Mouse (Mus musculus) cerebellum, adult 2 months (tissue): Measurements from ENCODE around the gene Cep128. TPM values are rescaled to one million over a fixed set of nuclear protein-coding genes. Genes with fewer than 3 reads are reported as not detected.

Experiments
- DNase-seq, 2 experiments: peaks; one replicate each; pipeline ENCODE4 v3.0.0; 2021
- H3K27ac ChIP-seq: fragments of 200-500 bp; 2 replicates; pipeline ENCODE4 v1.5.1; 2012; ENCODE audit warnings: low read length, control low read depth, inconsistent platforms; ENCODE audit not compliant: insufficient read depth
- H3K27me3 ChIP-seq: fragments of 200-500 bp; 2 replicates; pipeline ENCODE4 v1.6.1; 2012; ENCODE audit warnings: inconsistent platforms, mild to moderate bottlenecking, low read length, moderate library complexity; ENCODE audit not compliant: control insufficient read depth, insufficient read depth
- H3K4me1 ChIP-seq: fragments of 200-500 bp; 2 replicates; pipeline ENCODE4 v1.6.1; 2011; ENCODE audit warnings: low read length; ENCODE audit not compliant: control insufficient read depth, insufficient read depth
- H3K4me3 ChIP-seq: fragments of 200-500 bp; replicated peaks from 2 replicates; pipeline ENCODE3; 2011; ENCODE audit warnings: mild to moderate bottlenecking, low read depth, low read length, control low read depth; ENCODE audit not compliant: insufficient read depth
- CTCF ChIP-seq: fragments of 200-500 bp; IDR thresholded peaks from 2 replicates; pipeline ENCODE4 v1.5.1; 2011; ENCODE audit warnings: low read depth, mild to moderate bottlenecking, control low read depth, low read length, moderate library complexity, borderline replicate concordance; ENCODE audit not compliant: insufficient read depth
- POLR2A ChIP-seq: fragments of 200-500 bp; IDR thresholded peaks from 2 replicates; pipeline ENCODE4 v1.6.1; 2011; ENCODE audit warnings: low read length, control low read depth, borderline replicate concordance; ENCODE audit not compliant: insufficient read depth
- WGBS: fragments of 180-500 bp; shearing (Covaris S2); methylation state at CpG from one replicate; pipeline ENCODE4 v1.1.7; 2018; 5-methylcytosine and 5-hydroxymethylcytosine counted together
- polyA plus RNA-seq: library from polyadenylated mRNA; depleted of rRNA; stranded (reverse); fragments of >200 nt; gene quantifications from 2 replicates; pipeline ENCODE4 v1.2.3, GENCODE M21; 2012

Cep128 gene
- polyA plus RNA-seq, 1 experiment: 2.5 TPM

- Histone ChIP-seq H3K4me1 (no peaks in the 10 kb centered on the region), H3K27ac (no peak overlapping the region), H3K4me3 (no peak overlapping the region), H3K27me3 (no peaks in the 10 kb centered on the region)
- no peak for DNase-seq
- 88% methylated on average over 1 of the region's 1 CpGs for WGBS
- TF ChIP-seq CTCF (no peak), POLR2A (no peak)
Measured at GRCm38 (mm10) chr12:91202496-91202895, 181.7 kb downstream of the Cep128 start.

- Histone ChIP-seq H3K27me3 (no peaks in the 10 kb centered on the region; the same call in 1 of the 2 replicates), H3K4me1 (no peaks in the 10 kb centered on the region), H3K4me3 (no peak overlapping the region), H3K27ac (no peak overlapping the region)
- TF ChIP-seq POLR2A (no peak), CTCF (no peak)
- 45% methylated on average over 4 of the region's 4 CpGs for WGBS
- DNase-seq: no peak
Measured at GRCm38 (mm10) chr12:91189111-91189510, 195.1 kb downstream of the Cep128 start.

GRCm38 (mm10) chr12:91185564-91185963 lies 198.6 kb downstream of the Cep128 start:
- Histone ChIP-seq H3K27ac (no peak overlapping the region), H3K4me3 (no peak overlapping the region), H3K4me1 (no peaks in the 10 kb centered on the region), H3K27me3 (no peaks in the 10 kb centered on the region)
- TF ChIP-seq POLR2A (no peak), CTCF (no peak)
- 76% methylated on average over 5 of the region's 5 CpGs for WGBS
- DNase-seq: no peak

GRCm38 (mm10) chr12:91184616-91185015 lies 199.6 kb downstream of the Cep128 start:
- no peak for DNase-seq
- H3K4me3 ChIP-seq: no peak overlapping the region
- no peak for TF ChIP-seq POLR2A
- TF ChIP-seq CTCF: no peak
- WGBS: 97% methylated on average over 1 of the region's 1 CpGs
- H3K27me3 ChIP-seq: no peaks in the 10 kb centered on the region
- no peaks in the 10 kb centered on the region for H3K4me1 ChIP-seq
- H3K27ac ChIP-seq: no peak overlapping the region

- 80% methylated on average over 2 of the region's 2 CpGs for WGBS
- no peak overlapping the region for H3K4me3 ChIP-seq
- no peak for DNase-seq
- no peak for TF ChIP-seq CTCF
- TF ChIP-seq POLR2A: no peak
- H3K27me3 ChIP-seq: no peaks in the 10 kb centered on the region
- H3K4me1 ChIP-seq: no peaks in the 10 kb centered on the region
- no peak overlapping the region for H3K27ac ChIP-seq
Measured at GRCm38 (mm10) chr12:91183928-91184327, 200.3 kb downstream of the Cep128 start.

- DNase-seq: no peak
- Histone ChIP-seq H3K27ac (no peak overlapping the region), H3K4me1 (no peaks in the 10 kb centered on the region), H3K27me3 (no peaks in the 10 kb centered on the region), H3K4me3 (no peak overlapping the region)
- TF ChIP-seq POLR2A (no peak), CTCF (no peak)
- WGBS: 92% methylated on average over 4 of the region's 4 CpGs
Measured at GRCm38 (mm10) chr12:91183304-91183855, 200.8 kb downstream of the Cep128 start.

GRCm38 (mm10) chr12:91176808-91177526 lies 207.2 kb downstream of the Cep128 start:
- no peak overlapping the region for H3K27ac ChIP-seq
- DNase-seq: no peak
- no peaks in the 10 kb centered on the region for H3K27me3 ChIP-seq
- WGBS: 82% methylated on average over 5 of the region's 5 CpGs
- TF ChIP-seq CTCF (no peak), POLR2A (no peak)
- no peak overlapping the region for H3K4me3 ChIP-seq
- no peaks in the 10 kb centered on the region for H3K4me1 ChIP-seq

GRCm38 (mm10) chr12:91171613-91172012 lies 212.6 kb downstream of the Cep128 start:
- H3K27me3 ChIP-seq: no peaks in the 10 kb centered on the region
- WGBS: 90% methylated on average over 3 of the region's 3 CpGs
- no peak overlapping the region for H3K4me3 ChIP-seq
- no peak for TF ChIP-seq CTCF
- TF ChIP-seq POLR2A: no peak
- no peak overlapping the region for H3K27ac ChIP-seq
- no peak for DNase-seq
- H3K4me1 ChIP-seq: no peaks in the 10 kb centered on the region

- Histone ChIP-seq H3K27me3 (no peaks in the 10 kb centered on the region), H3K4me1 (no peaks in the 10 kb centered on the region), H3K27ac (no peak overlapping the region), H3K4me3 (no peak overlapping the region)
- DNase-seq: no peak
- TF ChIP-seq POLR2A: no peak
- TF ChIP-seq CTCF: no peak
- 94% methylated on average over 6 of the region's 6 CpGs for WGBS
Measured at GRCm38 (mm10) chr12:91161015-91161730, 223.0 kb downstream of the Cep128 start.
